Comparison of ENCODE assay signal across 12 mouse cellular contexts in the genomic region with DNA sequence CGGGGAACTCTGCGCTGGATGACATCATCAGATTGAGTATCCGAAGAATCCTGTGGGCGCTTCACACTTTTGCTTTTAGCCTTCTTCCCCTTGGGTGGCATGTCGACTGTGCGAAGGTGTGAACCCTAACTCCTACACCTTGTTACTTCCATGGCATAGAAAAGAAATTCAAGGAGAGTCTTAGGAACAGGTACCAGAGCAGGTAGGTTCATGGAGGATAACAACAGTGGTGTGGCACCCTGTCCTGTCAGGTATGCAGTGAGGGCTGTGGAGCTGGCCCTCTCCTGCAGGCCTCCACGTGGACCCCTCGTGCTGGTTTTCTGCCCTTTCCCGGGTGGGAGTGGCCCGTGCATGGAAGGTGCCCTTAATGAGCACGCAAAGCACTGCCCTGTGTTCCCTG. TPM values are rescaled to one million over a fixed set of nuclear protein-coding genes. Genes with fewer than 3 reads are reported as not detected.
DNase-seq lines count a peak whose midpoint lies in the region; ATAC-seq and TF ChIP-seq lines count a peak whose summit lies in the region.
"Not testable (repeated sequence)": the region's sequence is repeated elsewhere in the genome, so short reads cannot be mapped to it uniquely, and the experiment has no call there.
"Had no signal": no experiment of that assay in that cellular context is flagged by ENCODE, and none has a peak within 500 bp of the region (broad histone marks: within the 10 kb centered on the region; RNA-seq: fewer than 3 reads in every experiment).

Gene Gm1140, minus strand, starts transcription at position 101 of the 400 bp plus-strand sequence.

- not testable (repeated sequence) for H3K27ac ChIP-seq in embryonic facial prominence, embryonic 12.5 days
- H3K27ac ChIP-seq in testis, adult 2 months (ENCODE audit: control insufficient read depth, insufficient read depth, low read depth, low read length) = peak within 1 kb of the TSS; percentile 85

- not testable (repeated sequence) for H3K9ac ChIP-seq in embryonic facial prominence, embryonic 12.5 days

- H3K4me1 ChIP-seq in embryonic facial prominence, embryonic 12.5 days; testis, adult 2 months (ENCODE audit: control insufficient read depth, insufficient read depth, low read length): not testable (repeated sequence)

- TF ChIP-seq POLR2A in testis, adult 2 months (IDR thresholded peaks at IDR 0.05; ENCODE audit: control insufficient read depth, low read depth, low read length) = not testable (repeated sequence)

- H3K9me3 ChIP-seq in embryonic facial prominence, embryonic 12.5 days = not testable (repeated sequence)

- not testable (repeated sequence) for H3K4me2 ChIP-seq in embryonic facial prominence, embryonic 12.5 days (replicated peaks)

- not testable (repeated sequence) for H3K4me3 ChIP-seq in embryonic facial prominence, embryonic 12.5 days
- peak within 1 kb of the TSS; percentile 27; the same call in 1 of the 2 replicates for H3K4me3 ChIP-seq in testis, adult 2 months (ENCODE audit: control insufficient read depth, low read depth, low read length)

- H3K27me3 ChIP-seq in embryonic facial prominence, embryonic 12.5 days; testis, adult 2 months (ENCODE audit: control insufficient read depth, insufficient read depth, low read length): not testable (repeated sequence)

- peak; percentile 17 for DNase-seq in MN1 (ENCODE audit: low spot score)
- DNase-seq in testis, postnatal 14 days (ENCODE audit: low spot score) = peak; percentile 2

- not testable (repeated sequence) for TF ChIP-seq CTCF in testis, adult 2 months (IDR thresholded peaks at IDR 0.05; ENCODE audit: control insufficient read depth, insufficient read depth, insufficient replicate concordance, low read depth, low read length)

- ATAC-seq in embryonic facial prominence, embryonic 12.5 days (ENCODE audit: insufficient number of reproducible peaks, insufficient read depth, low FRiP score, low TSS enrichment) = 0 out of 2 replicates have a peak, but pooled peaks have one; percentile 47

- WGBS in embryonic facial prominence, embryonic 12.5 days = 86% methylated on average over 2 of the region's 11 CpGs

- not testable (repeated sequence) for H3K36me3 ChIP-seq in embryonic facial prominence, embryonic 12.5 days; testis, adult 2 months (ENCODE audit: control insufficient read depth, insufficient read depth, low read length)

RNA-seq across cellular contexts. Expression of gene Gm1140, which starts in this region (rescaled TPM):
- 0.26 TPM in 1 of 2 replicates, not detected in the other for polyA plus RNA-seq in embryonic facial prominence, embryonic 12.5 days (2016; fragmentation: Nextera tagmentation; extraction: Ambion mirVana)
- 0.34 and 0.41 TPM in 2 replicates for polyA plus RNA-seq in testis, adult 2 months (2012; rRNA removed)
- polyA plus RNA-seq: activated CD4-positive, CD25-positive, alpha-beta regulatory T cell, adult 4 months; adrenal gland, adult 2 months; brain, embryonic 14.5 days; C2C12; CD4-positive, CD25-positive, alpha-beta regulatory T cell, adult 4 months; cerebellum, adult 2 months; G1E; Patski had no signal

Comparison
In these comparisons a context has a peak if more than half of its experiments do, and no peak if none do; other contexts are left out.
1. Peak in ATAC-seq in embryonic facial prominence, embryonic 12.5 days; RNA of the gene not detected or under 1 TPM.